Mouse (Mus musculus) spleen, adult 12 weeks (tissue): ENCODE data around the gene Gm20441.

Experiments used
- DNase-seq: peaks from one replicate; pipeline ENCODE4 v3.0.0; 2022; ENCODE audit warnings: low spot score

Gene Gm20441

DNA sequence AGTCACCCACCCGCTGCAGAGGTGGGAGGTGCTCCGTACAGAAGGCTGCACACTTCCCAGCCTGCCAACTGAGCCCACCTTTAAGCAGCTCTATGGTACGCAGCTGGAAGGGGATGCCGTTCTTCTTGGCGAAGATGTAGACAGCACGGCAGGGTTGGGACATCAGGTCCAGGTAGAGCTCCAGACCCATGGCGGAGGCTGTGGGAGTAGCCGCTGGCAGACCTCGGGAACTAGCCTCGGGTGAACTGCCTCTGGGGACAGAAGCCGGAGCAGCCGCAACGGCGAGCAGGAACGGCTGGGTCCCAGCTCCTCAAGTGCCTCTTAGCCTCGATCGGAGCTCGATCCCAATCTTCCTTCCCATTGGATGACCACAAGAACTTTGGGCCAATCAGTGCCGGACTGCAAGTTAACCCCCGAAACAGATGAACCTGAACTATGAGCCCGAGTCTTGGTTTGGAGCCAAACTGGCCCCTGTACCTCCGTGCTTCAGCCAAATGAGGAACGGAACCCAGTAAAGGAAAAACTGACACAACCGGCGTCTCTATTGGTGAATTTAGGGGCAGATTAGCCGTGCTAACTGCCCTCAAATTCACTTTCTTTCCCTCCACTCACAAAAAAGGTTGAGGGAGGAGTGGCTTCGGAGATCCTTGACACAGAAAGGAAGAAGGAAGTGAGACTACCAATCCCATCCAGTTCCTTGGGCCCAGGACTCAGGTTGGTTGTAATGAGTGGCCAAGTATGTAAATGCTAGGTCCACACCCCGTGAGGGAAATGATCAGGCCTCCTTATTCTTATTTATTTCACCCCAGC is at the start of gene Gm20441, which contains the start of gene Gstt3:
Gene Gm20441, minus strand, starts transcription at position 186 of the 810 bp plus-strand sequence.
Gene Gstt3, minus strand, starts transcription at position 646 of the 810 bp plus-strand sequence.
- no peak for DNase-seq

GRCm38 (mm10) chr10:75830275-75830670 is 49.5 kb upstream of the Gm20441 start:
- DNase-seq = no peak

DNA sequence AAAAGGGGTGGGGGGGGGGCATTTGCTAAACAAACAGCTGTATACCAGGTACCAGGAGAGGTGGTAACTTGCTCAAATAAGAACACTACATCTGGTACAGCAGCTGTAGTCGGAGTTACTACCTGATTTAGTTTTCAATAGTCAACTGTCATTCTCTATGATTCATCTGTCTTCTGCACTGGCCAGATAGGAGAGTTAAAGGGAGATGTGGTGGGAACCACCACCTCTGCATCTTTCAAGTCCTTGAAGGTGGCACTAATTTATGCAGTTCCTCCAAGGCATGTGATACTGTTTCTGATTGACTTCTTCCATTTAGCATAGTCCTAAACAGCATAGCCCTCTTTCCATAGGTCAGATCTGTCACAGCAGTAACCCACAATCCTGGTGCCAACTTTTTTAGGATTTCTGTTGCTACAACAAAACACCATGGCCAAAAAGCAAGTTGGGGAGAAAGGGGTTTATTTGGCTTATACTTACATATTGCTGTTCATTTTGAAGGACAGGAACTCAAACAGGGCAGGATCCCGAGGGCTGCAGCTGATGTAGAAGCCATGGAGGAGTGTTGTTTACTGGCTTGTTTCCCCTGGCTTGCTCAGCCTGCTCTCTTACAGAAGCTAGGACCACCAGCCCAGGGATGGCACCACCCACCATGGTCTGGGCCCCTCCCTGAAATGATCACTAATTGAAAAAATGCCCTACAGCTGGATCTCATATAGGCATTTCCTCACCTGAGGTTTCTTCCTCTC is 48.9 kb upstream of the Gm20441 start:
- DNase-seq = no peak

- no peak for DNase-seq
These were observed 47.8 kb upstream of the Gm20441 start for GRCm38 (mm10) chr10:75828500-75828931.

DNA sequence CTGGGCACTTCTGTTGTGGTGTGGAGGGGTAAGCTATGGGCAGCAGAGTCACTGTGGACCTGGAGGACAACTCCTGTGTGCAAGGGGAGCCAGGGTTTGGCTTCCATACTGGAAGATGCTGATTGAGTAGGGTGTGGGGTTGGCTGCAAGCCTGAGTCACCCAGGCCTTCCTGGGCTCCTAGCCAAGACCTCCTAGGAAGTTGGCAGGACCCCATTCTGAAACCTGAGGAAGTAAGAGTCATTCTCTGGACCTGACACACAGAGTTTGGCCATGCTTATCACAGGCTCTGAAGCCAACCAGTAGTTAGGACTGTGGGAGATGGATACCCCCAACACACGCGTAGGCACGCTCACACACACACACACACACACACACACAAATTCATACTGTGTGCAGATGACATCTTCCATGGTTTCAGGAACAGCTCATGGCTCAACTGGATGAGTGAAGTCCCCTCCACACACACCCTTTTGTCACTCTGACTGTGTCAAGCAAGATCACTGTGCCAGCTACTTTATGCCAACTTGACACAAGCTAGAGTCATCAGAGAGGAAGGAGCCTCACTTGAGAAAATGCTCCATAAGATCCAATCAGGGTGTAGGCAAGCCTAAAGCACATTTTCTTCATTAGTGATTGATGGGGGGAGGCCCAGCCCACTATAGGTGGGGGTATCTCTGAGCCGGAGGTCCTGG is 47.1 kb upstream of the Gm20441 start:
- no peak for DNase-seq

- DNase-seq = no peak
These were observed 43.8 kb upstream of the Gm20441 start for GRCm38 (mm10) chr10:75824530-75824929.

DNA sequence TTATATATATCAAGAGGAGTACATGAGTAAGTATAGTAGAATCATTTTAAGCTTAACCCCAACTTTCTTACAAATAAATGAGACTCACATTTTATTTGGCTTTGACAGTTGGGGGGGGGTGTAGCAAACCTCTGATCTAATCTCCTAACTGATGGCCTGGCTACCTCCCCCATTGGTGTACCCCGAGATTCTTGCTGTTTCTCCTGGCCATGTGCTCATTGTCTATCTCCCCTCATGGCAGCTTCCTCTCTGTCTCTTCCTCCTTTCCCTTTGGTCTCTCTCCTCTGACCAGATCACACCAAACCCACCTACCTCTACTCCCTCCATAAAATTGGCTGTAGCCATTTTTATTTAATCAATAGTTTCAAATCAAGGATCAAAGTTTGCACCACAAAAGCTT is 43.0 kb upstream of the Gm20441 start:
- no peak for DNase-seq

GRCm38 (mm10) chr10:75822443-75822842 is 41.7 kb upstream of the Gm20441 start, which contains the start of gene Gstt4:
Gene Gstt4 (minus strand): TSS chr10:75822543.
- no peak for DNase-seq

DNA sequence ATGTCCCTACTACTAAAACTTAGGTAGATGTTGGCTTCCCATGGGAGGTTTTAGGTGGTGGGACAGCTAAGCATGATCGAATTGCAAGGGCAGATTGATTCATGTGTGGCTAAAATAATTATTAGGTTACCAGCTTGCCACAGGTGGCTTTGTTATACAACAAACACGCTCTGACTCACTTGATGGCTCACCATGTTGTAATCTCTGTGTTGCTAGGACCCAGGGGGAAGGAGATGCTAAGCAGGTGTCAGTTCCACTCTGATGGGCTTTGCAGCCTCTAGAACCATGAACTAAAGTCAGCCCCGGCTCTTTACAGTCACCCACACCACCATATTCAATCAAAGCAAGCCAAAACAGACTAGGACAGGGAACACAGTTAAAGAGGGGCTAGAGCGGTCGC is 39.1 kb upstream of the Gm20441 start:
- DNase-seq = no peak

DNA sequence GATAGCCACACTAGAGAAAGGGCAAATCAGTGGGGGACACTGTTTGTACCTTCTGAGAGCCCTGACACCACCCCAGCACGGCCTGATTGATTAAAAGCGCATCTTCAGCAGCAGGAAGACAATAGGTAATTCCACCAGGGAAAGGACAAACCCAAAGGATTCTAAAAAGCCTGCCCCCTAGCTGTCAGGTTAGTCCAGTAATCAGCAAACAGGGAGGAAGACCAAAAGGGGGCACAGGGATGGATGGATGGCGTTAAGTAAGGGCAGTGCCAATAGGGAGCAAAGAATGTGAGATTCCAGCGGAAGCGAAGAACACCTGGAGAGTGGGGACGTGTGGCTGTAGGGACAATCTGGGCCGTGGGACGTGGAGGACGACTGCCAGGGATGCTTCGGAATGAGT is 37.9 kb upstream of the Gm20441 start:
- DNase-seq = no peak

- no peak for DNase-seq
These were observed 23.5 kb upstream of the Gm20441 start for GRCm38 (mm10) chr10:75804217-75804616.

DNA sequence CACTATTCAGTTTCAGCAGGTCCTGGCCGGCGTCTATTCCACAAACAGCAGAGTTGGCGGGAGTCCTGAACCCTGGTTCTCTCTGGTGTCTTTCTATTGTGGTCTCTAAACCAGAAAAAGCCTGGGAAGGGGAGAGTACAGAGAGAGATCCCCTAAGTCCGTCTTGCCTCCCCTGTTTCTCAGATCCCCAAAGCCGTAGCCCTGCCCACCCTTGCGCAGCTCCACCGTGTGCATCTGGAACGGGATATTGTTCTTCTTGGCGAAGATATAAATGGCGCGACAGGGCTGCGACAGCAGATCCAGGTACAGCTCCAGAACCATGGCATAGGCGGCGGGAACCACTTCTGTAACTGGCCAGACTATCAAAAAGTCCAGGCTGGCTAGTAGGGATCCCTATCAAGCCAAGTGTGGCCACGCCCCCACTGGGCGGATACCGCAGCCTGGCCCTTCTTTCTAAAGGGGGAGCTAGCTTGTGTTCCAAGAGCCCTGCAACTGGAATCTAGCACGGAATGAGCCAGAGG is 17.5 kb upstream of the Gm20441 start, which contains the start of gene Gstt1:
Gene Gstt1, minus strand, starts transcription at position 409 of the 521 bp plus-strand sequence.
- DNase-seq = peak; percentile 66

- DNase-seq = no peak
These were observed 16.9 kb upstream of the Gm20441 start for GRCm38 (mm10) chr10:75797619-75798175.

GRCm38 (mm10) chr10:75796731-75797516 is 16.2 kb upstream of the Gm20441 start:
- no peak for DNase-seq

- no peak for DNase-seq
These were observed 14.1 kb upstream of the Gm20441 start for GRCm38 (mm10) chr10:75794880-75795279.

GRCm38 (mm10) chr10:75790773-75791172 is 10.0 kb upstream of the Gm20441 start:
- DNase-seq = no peak

GRCm38 (mm10) chr10:75789841-75790240 is 9.1 kb upstream of the Gm20441 start:
- no peak for DNase-seq

DNA sequence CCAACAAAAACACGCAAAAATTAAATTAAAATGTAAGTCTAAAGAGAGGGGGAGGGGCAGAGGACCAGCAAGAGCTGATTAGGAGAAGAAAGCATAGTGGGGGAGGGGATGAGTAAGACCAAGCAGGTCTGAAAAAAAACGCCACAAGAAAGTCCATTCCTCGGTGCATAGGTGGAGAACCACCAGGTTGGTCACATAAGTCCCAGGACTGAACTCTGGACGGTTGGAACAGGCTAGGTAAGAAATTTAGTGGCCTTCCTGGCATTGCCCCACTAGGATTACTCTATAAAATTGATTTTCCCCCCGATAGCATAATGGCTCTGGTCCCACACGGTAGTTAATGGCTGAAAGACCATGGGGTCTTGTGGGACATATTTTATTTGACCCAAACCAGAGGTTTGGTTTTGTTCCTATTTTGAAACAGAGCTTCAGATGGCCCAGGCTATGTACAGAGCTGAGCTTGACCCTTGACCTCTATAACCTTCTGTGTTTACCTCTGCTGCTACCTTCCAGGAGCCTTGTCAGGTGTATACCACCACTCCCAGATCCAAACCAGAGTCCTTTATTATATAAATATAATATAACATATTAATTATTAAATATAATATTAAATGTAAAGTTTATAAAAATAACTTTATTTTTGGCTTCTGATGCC is 8.5 kb upstream of the Gm20441 start:
- DNase-seq = no peak

DNA sequence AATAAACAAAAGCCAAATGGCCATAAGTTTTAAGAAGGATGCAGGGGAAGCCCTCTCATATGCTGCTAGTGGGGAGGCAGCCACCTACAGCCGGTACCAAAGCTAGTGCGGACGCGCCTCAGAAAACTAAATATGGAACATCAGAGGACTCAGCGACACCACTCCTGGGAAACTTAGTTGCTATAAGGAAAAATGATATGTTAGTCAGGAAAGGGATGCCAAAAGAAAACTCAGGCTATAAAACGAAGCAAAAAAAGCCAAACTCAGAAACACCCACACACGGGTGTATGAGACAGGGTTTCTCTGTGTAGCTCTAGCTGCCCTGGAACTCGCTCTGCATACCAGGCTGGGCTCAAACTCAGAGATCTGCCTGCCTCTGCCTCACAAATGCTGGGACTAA is 7.5 kb upstream of the Gm20441 start:
- DNase-seq = no peak

GRCm38 (mm10) chr10:75785442-75785841 is 4.7 kb upstream of the Gm20441 start:
- DNase-seq = no peak
